Mouse (Mus musculus) spleen, adult 2 months (tissue): ENCODE results near the gene Pacs2.

Experiments used
- CTCF ChIP-seq: fragments of 200-500 bp; IDR thresholded peaks from 2 replicates; pipeline ENCODE4 v1.5.1; 2011; ENCODE audit warnings: mild to moderate bottlenecking, inconsistent platforms; ENCODE audit not compliant: insufficient read depth, insufficient read length, insufficient replicate concordance; ENCODE audit errors: extremely low read depth
- POLR2A ChIP-seq: fragments of 200-500 bp; IDR thresholded peaks from 2 replicates; pipeline ENCODE4 v1.6.1; 2011; ENCODE audit warnings: low read depth, low read length, inconsistent platforms

GRCm38 (mm10) chr12:112990706-112991405, 23.5 kb upstream of the Pacs2 start:
- TF ChIP-seq CTCF (no peak), POLR2A (no peak)
